Mouse (Mus musculus): ENCODE measurements at regions not wholly inside any gene's neighbourhood (a gene's known extent, or its start where the extent isn't known, plus 50 kb on each side); places are given as distances from the start of the nearest gene placed in this dataset.

GRCm38 (mm10) chr15:62286666-62287655, 1364.1 kb upstream of the A1bg start:
- no peak for ATAC-seq (replicated peaks; ENCODE audit: low FRiP score, poor library complexity, severe bottlenecking)

GRCm38 (mm10) chr15:62284606-62285531, 1362.1 kb upstream of the A1bg start:
- ATAC-seq (replicated peaks; ENCODE audit: low FRiP score, poor library complexity, severe bottlenecking): no peak

- ATAC-seq (replicated peaks; ENCODE audit: low FRiP score, poor library complexity, severe bottlenecking): no peak
Observed at GRCm38 (mm10) chr15:62283661-62284429, 1361.0 kb upstream of the A1bg start.

- ATAC-seq (replicated peaks; ENCODE audit: low FRiP score, poor library complexity, severe bottlenecking): no peak
Observed at GRCm38 (mm10) chr15:62282646-62283045, 1359.8 kb upstream of the A1bg start.

- ATAC-seq (replicated peaks; ENCODE audit: low FRiP score, poor library complexity, severe bottlenecking): no peak
Observed at GRCm38 (mm10) chr15:62282116-62282515, 1359.3 kb upstream of the A1bg start.

GRCm38 (mm10) chr15:62279526-62279925, 1356.7 kb upstream of the A1bg start:
- no peak for ATAC-seq (replicated peaks; ENCODE audit: low FRiP score, poor library complexity, severe bottlenecking)

GRCm38 (mm10) chr15:62274818-62275217, 1352.0 kb upstream of the A1bg start:
- ATAC-seq (replicated peaks; ENCODE audit: low FRiP score, poor library complexity, severe bottlenecking): no peak

GRCm38 (mm10) chr15:62273855-62274488, 1351.2 kb upstream of the A1bg start:
- no peak for ATAC-seq (replicated peaks; ENCODE audit: low FRiP score, poor library complexity, severe bottlenecking)

GRCm38 (mm10) chr15:62272755-62273154, 1349.9 kb upstream of the A1bg start:
- ATAC-seq (replicated peaks; ENCODE audit: low FRiP score, poor library complexity, severe bottlenecking): no peak

GRCm38 (mm10) chr15:62271428-62271827, 1348.6 kb upstream of the A1bg start:
- ATAC-seq (replicated peaks; ENCODE audit: low FRiP score, poor library complexity, severe bottlenecking): no peak

- ATAC-seq (replicated peaks; ENCODE audit: low FRiP score, poor library complexity, severe bottlenecking): no peak
Observed at GRCm38 (mm10) chr15:62268189-62268588, 1345.4 kb upstream of the A1bg start.

GRCm38 (mm10) chr15:62267536-62267935, 1344.7 kb upstream of the A1bg start:
- ATAC-seq (replicated peaks; ENCODE audit: low FRiP score, poor library complexity, severe bottlenecking): no peak

GRCm38 (mm10) chr15:62266025-62266424, 1343.2 kb upstream of the A1bg start:
- no peak for ATAC-seq (replicated peaks; ENCODE audit: low FRiP score, poor library complexity, severe bottlenecking)

- no peak for ATAC-seq (replicated peaks; ENCODE audit: low FRiP score, poor library complexity, severe bottlenecking)
Observed at GRCm38 (mm10) chr15:62265484-62265937, 1342.7 kb upstream of the A1bg start.

- no peak for ATAC-seq (replicated peaks; ENCODE audit: low FRiP score, poor library complexity, severe bottlenecking)
Observed at GRCm38 (mm10) chr15:62264966-62265365, 1342.2 kb upstream of the A1bg start.

- no peak for ATAC-seq (replicated peaks; ENCODE audit: low FRiP score, poor library complexity, severe bottlenecking)
Observed at GRCm38 (mm10) chr15:62264183-62264582, 1341.4 kb upstream of the A1bg start.

- no peak for ATAC-seq (replicated peaks; ENCODE audit: low FRiP score, poor library complexity, severe bottlenecking)
Observed at GRCm38 (mm10) chr15:62262487-62262886, 1339.7 kb upstream of the A1bg start.

- ATAC-seq (replicated peaks; ENCODE audit: low FRiP score, poor library complexity, severe bottlenecking): no peak
Observed at GRCm38 (mm10) chr15:62261520-62261919, 1338.7 kb upstream of the A1bg start.

GRCm38 (mm10) chr15:62258611-62259010, 1335.8 kb upstream of the A1bg start:
- ATAC-seq (replicated peaks; ENCODE audit: low FRiP score, poor library complexity, severe bottlenecking): no peak
